Mouse (Mus musculus) gastrocnemius, adult 8-10 months (tissue): ENCODE data around the gene Krtap5-5. TPM values are rescaled to one million over a fixed set of nuclear protein-coding genes. Genes with fewer than 3 reads are reported as not detected.

ENCODE experiments used
- total RNA-seq, 4 experiments: library from RNA; stranded (reverse); gene quantifications; 2 replicates each; pipeline ENCODE4 v1.2.4; 2022

Krtap5-5 gene
- total RNA-seq, 4 experiments from 2014 or later: not detected

Other genes with a start within 250 kb of the Krtap5-5 start
- 10 to 100 TPM; 53.3 to 58.5 (median 55.9) TPM for gene Mob2, start 168.9 kb downstream of the Krtap5-5 start, total RNA-seq
- 10 to 100 TPM; 20.5 to 33.4 (median 27.6) TPM for gene Dusp8, start 134.1 kb downstream of the Krtap5-5 start, total RNA-seq
- not detected for gene Gm45618, start 109.2 kb downstream of the Krtap5-5 start, total RNA-seq
- not detected for gene Gm39115, start 93.9 kb downstream of the Krtap5-5 start, total RNA-seq
- gene Gm45337, start 85.4 kb downstream of the Krtap5-5 start, total RNA-seq: not detected
- not detected for gene Gm29735, start 72.9 kb downstream of the Krtap5-5 start, total RNA-seq
- not detected for gene Gm4553, start 64.2 kb downstream of the Krtap5-5 start, total RNA-seq
- gene Krtap5-2, start 54.0 kb downstream of the Krtap5-5 start, total RNA-seq: not detected
- gene Gm10153, start 39.6 kb downstream of the Krtap5-5 start, total RNA-seq: not detected
- not detected for gene Krtap5-3, start 28.6 kb downstream of the Krtap5-5 start, total RNA-seq
- gene Gm7579, start 18.1 kb downstream of the Krtap5-5 start, total RNA-seq: not detected
- gene Gm40460, start 11.1 kb upstream of the Krtap5-5 start, total RNA-seq: not detected
- not detected for gene Gm2431, start 28.4 kb upstream of the Krtap5-5 start, total RNA-seq
- not detected for gene Gm4559, start 44.4 kb upstream of the Krtap5-5 start, total RNA-seq
- not detected for gene Krtap5-1, start 67.1 kb upstream of the Krtap5-5 start, total RNA-seq
- not detected for gene Krtap5-4, start 73.6 kb upstream of the Krtap5-5 start, total RNA-seq
- 1 to 10 TPM; 1.6 to 2.4 (median 2.1) TPM for gene Ifitm10, start 143.8 kb upstream of the Krtap5-5 start, total RNA-seq
- 1 to 10 TPM; 1.7 to 8.5 (median 4.8) TPM for gene Gm49369, start 152.7 kb upstream of the Krtap5-5 start, total RNA-seq
- 100 to 1,000 TPM; 443 to 485 (median 471) TPM for gene Ctsd, start 158.1 kb upstream of the Krtap5-5 start, total RNA-seq
- gene Syt8, start 204.9 kb upstream of the Krtap5-5 start, total RNA-seq: not detected
- over 10,000 TPM; 16,943 to 22,105 (median 19,624) TPM for gene Tnni2, start 211.8 kb upstream of the Krtap5-5 start, total RNA-seq
- 10 to 100 TPM; 22.8 to 39.1 (median 34.1) TPM for gene Lsp1, start 230.8 kb upstream of the Krtap5-5 start, total RNA-seq